In genomic region chr1:82733357-82733756, GRCm38 (mm10) we compare ENCODE assay signal across 32 mouse cellular contexts. TPM values are rescaled to one million over a fixed set of nuclear protein-coding genes. Genes with fewer than 3 reads are reported as not detected.
"Had no signal": no experiment of that assay in that cellular context is flagged by ENCODE, and none has a peak within 500 bp of the region (broad histone marks: within the 10 kb centered on the region; RNA-seq: fewer than 3 reads in every experiment).

No protein-coding gene starts in this region.

- H3K9me3 ChIP-seq: intestine, embryonic 15.5 days; limb, embryonic 12.5 days; limb, embryonic 15.5 days; midbrain, embryonic 10.5 days; midbrain, embryonic 13.5 days; neural tube, embryonic 12.5 days; neural tube, embryonic 15.5 days had no signal

- DNase-seq: kidney, adult 11 months; kidney, adult 9 months; kidney, postnatal 14 days; kidney, postnatal 4 days; left cerebral cortex, postnatal 4 days; lung, adult 2 months; lung, postnatal 14 days; lung, postnatal 4 days; retina, postnatal 1 day; right cerebral cortex, postnatal 25 days; thymus, adult 18-20 months; thymus, postnatal 36 days had no signal

- H3K9ac ChIP-seq: intestine, embryonic 15.5 days; limb, embryonic 12.5 days; limb, embryonic 15.5 days; midbrain, embryonic 13.5 days; neural tube, embryonic 12.5 days; neural tube, embryonic 15.5 days had no signal

- H3K4me3 ChIP-seq: intestine, embryonic 15.5 days; limb, embryonic 12.5 days; limb, embryonic 15.5 days; midbrain, embryonic 10.5 days; midbrain, embryonic 13.5 days; neural tube, embryonic 12.5 days; neural tube, embryonic 15.5 days had no signal

- H3K27ac ChIP-seq: intestine, embryonic 15.5 days; limb, embryonic 12.5 days; limb, embryonic 15.5 days; midbrain, embryonic 10.5 days; midbrain, embryonic 13.5 days; neural tube, embryonic 12.5 days; neural tube, embryonic 15.5 days had no signal

- H3K27me3 ChIP-seq: intestine, embryonic 15.5 days; limb, embryonic 12.5 days; limb, embryonic 15.5 days; midbrain, embryonic 13.5 days; neural tube, embryonic 12.5 days; neural tube, embryonic 15.5 days had no signal

- H3K4me1 ChIP-seq: intestine, embryonic 15.5 days; limb, embryonic 12.5 days; limb, embryonic 15.5 days; midbrain, embryonic 10.5 days; midbrain, embryonic 13.5 days; neural tube, embryonic 12.5 days; neural tube, embryonic 15.5 days had no signal

- ATAC-seq: intestine, embryonic 15.5 days; midbrain, embryonic 13.5 days had no signal

- H3K4me2 ChIP-seq: intestine, embryonic 15.5 days; limb, embryonic 12.5 days; limb, embryonic 15.5 days; midbrain, embryonic 13.5 days; neural tube, embryonic 12.5 days; neural tube, embryonic 15.5 days had no signal

RNA-seq across cellular contexts. Expression of gene Tm4sf20, which starts 34.9 kb away (rescaled TPM):
- total RNA-seq: layer of hippocampus, adult 18-20 months; layer of hippocampus, postnatal 14 days; left cerebral cortex, adult 8-10 months; left cerebral cortex, postnatal 14 days; left cerebral cortex, postnatal 4 days; megakaryocyte, adult 5-6 weeks; midbrain, postnatal 0 days had no signal
- polyA plus RNA-seq: limb, embryonic 15.5 days; lung, adult 2 months; lung, embryonic 16.5 days; midbrain, embryonic 10.5 days; midbrain, postnatal 0 days; neural tube, embryonic 15.5 days; spleen, adult 2 months; testis, adult 2 months had no signal

RNA-seq across cellular contexts. Expression of gene Gm47791, which starts 37.7 kb away (rescaled TPM):
- total RNA-seq: layer of hippocampus, adult 18-20 months; layer of hippocampus, postnatal 14 days; left cerebral cortex, adult 8-10 months; left cerebral cortex, postnatal 14 days; left cerebral cortex, postnatal 4 days; megakaryocyte, adult 5-6 weeks; midbrain, postnatal 0 days had no signal
- polyA plus RNA-seq: intestine, embryonic 15.5 days; kidney, embryonic 16.5 days; limb, embryonic 12.5 days; limb, embryonic 15.5 days; lung, adult 2 months; lung, embryonic 16.5 days; midbrain, embryonic 10.5 days; midbrain, embryonic 13.5 days; midbrain, postnatal 0 days; neural tube, embryonic 12.5 days; neural tube, embryonic 15.5 days; small intestine, adult 2 months; spleen, adult 2 months; stomach, embryonic 16.5 days; testis, adult 2 months; urinary bladder, adult 2 months had no signal
